Mouse (Mus musculus) adipocyte (in vitro differentiated cells): Measurements from ENCODE around the gene Srgap3.
A peak's percentile ranks its signal among the peaks of the same experiment; 100 is the strongest.
"Not testable (repeated sequence)": the region's sequence is repeated elsewhere in the genome, so short reads cannot be mapped to it uniquely, and the experiment has no call there.

ENCODE experiments used
- DNase-seq: peaks from one replicate; pipeline ENCODE4 v3.0.0-alpha.2; 2016; ENCODE audit warnings: low spot score

Gene Srgap3

GRCm38 (mm10) chr6:112741766-112742165 is 205.3 kb downstream of the Srgap3 start:
- peak; percentile 43 for DNase-seq

GRCm38 (mm10) chr6:112739635-112740034 is 207.4 kb downstream of the Srgap3 start:
- no peak for DNase-seq

- no peak for DNase-seq
These were observed 208.1 kb downstream of the Srgap3 start for GRCm38 (mm10) chr6:112738924-112739323.

- peak; percentile 10 for DNase-seq
These were observed 210.6 kb downstream of the Srgap3 start for GRCm38 (mm10) chr6:112736471-112736870.

GRCm38 (mm10) chr6:112735054-112735453 is 212.0 kb downstream of the Srgap3 start:
- no peak for DNase-seq

GRCm38 (mm10) chr6:112733942-112734341 is 213.1 kb downstream of the Srgap3 start:
- DNase-seq: no peak

GRCm38 (mm10) chr6:112732434-112732833 is 214.6 kb downstream of the Srgap3 start:
- no peak for DNase-seq

- no peak for DNase-seq
These were observed 215.7 kb downstream of the Srgap3 start for GRCm38 (mm10) chr6:112731386-112731785.

- DNase-seq: peak; percentile 39
These were observed 218.2 kb downstream of the Srgap3 start for GRCm38 (mm10) chr6:112728760-112729422.

GRCm38 (mm10) chr6:112725468-112725867 is 221.6 kb downstream of the Srgap3 start:
- DNase-seq: no peak

- DNase-seq: no peak
These were observed 226.5 kb downstream of the Srgap3 start for GRCm38 (mm10) chr6:112720409-112721080.

GRCm38 (mm10) chr6:112719983-112720382 is 227.1 kb downstream of the Srgap3 start:
- DNase-seq: no peak

- DNase-seq: peak; percentile 44
These were observed 229.9 kb downstream of the Srgap3 start for GRCm38 (mm10) chr6:112717168-112717567.

GRCm38 (mm10) chr6:112713951-112714350 is 233.1 kb downstream of the Srgap3 start:
- no peak for DNase-seq

GRCm38 (mm10) chr6:112702296-112702695 is 244.8 kb downstream of the Srgap3 start:
- not testable (repeated sequence) for DNase-seq

- DNase-seq: peak; percentile 77
These were observed 246.7 kb downstream of the Srgap3 start for GRCm38 (mm10) chr6:112700392-112700791.

GRCm38 (mm10) chr6:112699115-112699514 is 248.0 kb downstream of the Srgap3 start:
- DNase-seq: no peak

GRCm38 (mm10) chr6:112696056-112696950 is 250.8 kb downstream of the Srgap3 start, which contains the start of gene Rad18:
Gene Rad18, minus strand, starts transcription at chr6:112696686.
- peak; percentile 86 for DNase-seq

GRCm38 (mm10) chr6:112694492-112694891 is 252.6 kb downstream of the Srgap3 start:
- DNase-seq: no peak

- no peak for DNase-seq
These were observed 255.5 kb downstream of the Srgap3 start for GRCm38 (mm10) chr6:112691523-112691922.

GRCm38 (mm10) chr6:112688033-112688432 is 259.0 kb downstream of the Srgap3 start:
- no peak for DNase-seq

GRCm38 (mm10) chr6:112686485-112686884 is 260.6 kb downstream of the Srgap3 start:
- DNase-seq: no peak
